Mouse (Mus musculus) heart, embryonic 16.5 days (tissue): ENCODE measurements around the gene Ldb3. TPM values are rescaled to one million over a fixed set of nuclear protein-coding genes. Genes with fewer than 3 reads are reported as not detected.

ENCODE experiments used
- ATAC-seq: fragments of 200-750 bp; cut with Nextera tagmentation; replicated peaks from 2 replicates; pipeline ENCODE4 v1.8.0; 2017; ENCODE audit warnings: moderate number of reproducible peaks; ENCODE audit not compliant: insufficient read depth, low FRiP score; ENCODE audit errors: extremely low read depth
- H3K27ac ChIP-seq: fragments of 300-500 bp; sonication (generic); 2 replicates; pipeline ENCODE4 v1.5.1; 2014; ENCODE audit warnings: mild to moderate bottlenecking, low read length, control low read depth, moderate library complexity
- H3K27me3 ChIP-seq: fragments of 300-500 bp; sonication (generic); 2 replicates; pipeline ENCODE4 v1.6.1; 2014; ENCODE audit warnings: low read length, mixed read lengths; ENCODE audit not compliant: control insufficient read depth, insufficient read depth
- H3K36me3 ChIP-seq: fragments of 300-500 bp; sonication (generic); 2 replicates; pipeline ENCODE4 v1.6.1; 2014; ENCODE audit not compliant: control insufficient read depth, insufficient read depth
- H3K4me1 ChIP-seq: fragments of 300-500 bp; sonication (generic); 2 replicates; pipeline ENCODE4 v1.6.1; 2014; ENCODE audit warnings: low read length, mixed read lengths; ENCODE audit not compliant: control insufficient read depth, insufficient read depth
- H3K4me2 ChIP-seq: fragments of 300-500 bp; sonication (generic); 2 replicates; pipeline ENCODE4 v1.6.1; 2014; ENCODE audit warnings: low read depth, mild to moderate bottlenecking, control low read depth, low read length
- H3K4me3 ChIP-seq: fragments of 300-500 bp; sonication (generic); 2 replicates; pipeline ENCODE4 v1.5.1; 2014; ENCODE audit warnings: mild to moderate bottlenecking, control low read depth, low read length
- H3K9ac ChIP-seq: fragments of 300-500 bp; sonication (generic); 2 replicates; pipeline ENCODE4 v1.6.1; 2014; ENCODE audit warnings: low read length, control low read depth
- H3K9me3 ChIP-seq: fragments of 300-500 bp; sonication (generic); replicated peaks from 2 replicates; pipeline ENCODE4 v1.6.1; 2016; ENCODE audit warnings: low read length; ENCODE audit not compliant: control insufficient read depth
- WGBS: fragments of 180-500 bp; shearing (Covaris S2); extraction: QIAGEN DNeasy Blood & Tissue Kit; methylation state at CpG from one replicate; pipeline ENCODE4 v1.1.7; 2014; 5-methylcytosine and 5-hydroxymethylcytosine counted together
- polyA plus RNA-seq: library from polyadenylated mRNA; unstranded; fragments of >200 nt; fragmentation: Nextera tagmentation; extraction: Ambion mirVana; gene quantifications from 2 replicates; pipeline ENCODE4 v1.2.1, GENCODE M21; 2015

Gene Ldb3
- polyA plus RNA-seq = 356 and 369 TPM in 2 replicates

- Histone ChIP-seq H3K4me3 (peak within 1 kb of the TSS; percentile 72), H3K27ac (peak within 1 kb of the TSS; percentile 98), H3K4me2 (peak within 1 kb of the TSS; percentile 89), H3K36me3 (peaks cover 5% of the 10 kb centered on the region), H3K4me1 (peaks cover 55% of the 10 kb centered on the region), H3K9me3 (no peaks in the 10 kb centered on the region), H3K9ac (peak within 1 kb of the TSS; percentile 93), H3K27me3 (no peaks in the 10 kb centered on the region)
- WGBS = 30% methylated on average over 8 of the region's 8 CpGs
- ATAC-seq = peak; percentile 79
Observed at GRCm38 (mm10) chr14:34588498-34588897, at the start of gene Ldb3. Gene Ldb3 (minus strand): TSS chr14:34588682.

- Histone ChIP-seq H3K27me3 (no peaks in the 10 kb centered on the region), H3K4me3 (no peak overlapping the region), H3K36me3 (no peaks in the 10 kb centered on the region), H3K4me1 (no peaks in the 10 kb centered on the region), H3K9me3 (no peaks in the 10 kb centered on the region; the same call in 1 of the 2 replicates), H3K9ac (no peak overlapping the region), H3K27ac (no peak overlapping the region), H3K4me2 (no peak overlapping the region)
- no peak for ATAC-seq
- 80% methylated on average over 6 of the region's 6 CpGs for WGBS
Observed at GRCm38 (mm10) chr14:34635721-34636120, 47.2 kb upstream of the Ldb3 start.

- Histone ChIP-seq H3K9me3 (no peaks in the 10 kb centered on the region; the same call in 1 of the 2 replicates), H3K27me3 (no peaks in the 10 kb centered on the region), H3K27ac (no peak overlapping the region), H3K4me1 (no peaks in the 10 kb centered on the region), H3K4me3 (no peak overlapping the region), H3K4me2 (no peak overlapping the region), H3K36me3 (no peaks in the 10 kb centered on the region), H3K9ac (no peak overlapping the region)
- 39% methylated on average over 7 of the region's 7 CpGs for WGBS
- no peak for ATAC-seq
Observed at GRCm38 (mm10) chr14:34635192-34635591, 46.7 kb upstream of the Ldb3 start.

- no peaks in the 10 kb centered on the region for H3K27me3 ChIP-seq
- H3K36me3 ChIP-seq = no peaks in the 10 kb centered on the region
- H3K4me2 ChIP-seq = no peak overlapping the region
- no peaks in the 10 kb centered on the region for H3K9me3 ChIP-seq
- 56% methylated on average over 10 of the region's 10 CpGs for WGBS
- ATAC-seq = no peak
- H3K4me3 ChIP-seq = no peak overlapping the region
- no peak overlapping the region for H3K27ac ChIP-seq
- no peaks in the 10 kb centered on the region for H3K4me1 ChIP-seq
- H3K9ac ChIP-seq = no peak overlapping the region
Observed at GRCm38 (mm10) chr14:34632722-34633448, 44.4 kb upstream of the Ldb3 start.

- H3K27ac ChIP-seq = no peak overlapping the region
- no peaks in the 10 kb centered on the region for H3K9me3 ChIP-seq
- no peak overlapping the region for H3K9ac ChIP-seq
- H3K4me3 ChIP-seq = no peak overlapping the region
- no peak for ATAC-seq
- H3K36me3 ChIP-seq = no peaks in the 10 kb centered on the region
- WGBS = 72% methylated on average over 7 of the region's 7 CpGs
- no peak overlapping the region for H3K4me2 ChIP-seq
- peaks cover 6% of the 10 kb centered on the region; the same call in 1 of the 2 replicates for H3K4me1 ChIP-seq
- H3K27me3 ChIP-seq = no peaks in the 10 kb centered on the region
Observed at GRCm38 (mm10) chr14:34626824-34627223, 38.3 kb upstream of the Ldb3 start.

- no peak overlapping the region for H3K27ac ChIP-seq
- H3K27me3 ChIP-seq = no peaks in the 10 kb centered on the region
- H3K36me3 ChIP-seq = no peaks in the 10 kb centered on the region
- no peak for ATAC-seq
- H3K9me3 ChIP-seq = no peaks in the 10 kb centered on the region
- no peak overlapping the region for H3K4me2 ChIP-seq
- WGBS = 31% methylated on average over 16 of the region's 16 CpGs
- peaks cover 12% of the 10 kb centered on the region for H3K4me1 ChIP-seq
- H3K4me3 ChIP-seq = no peak overlapping the region
- H3K9ac ChIP-seq = no peak overlapping the region
Observed at GRCm38 (mm10) chr14:34623531-34624210, 35.2 kb upstream of the Ldb3 start.

GRCm38 (mm10) chr14:34623074-34623473 is 34.6 kb upstream of the Ldb3 start:
- H3K4me2 ChIP-seq = no peak overlapping the region
- no peak overlapping the region for H3K27ac ChIP-seq
- H3K4me3 ChIP-seq = no peak overlapping the region
- H3K36me3 ChIP-seq = no peaks in the 10 kb centered on the region
- H3K4me1 ChIP-seq = peaks cover 12% of the 10 kb centered on the region
- H3K9me3 ChIP-seq = no peaks in the 10 kb centered on the region
- no peak for ATAC-seq
- no peaks in the 10 kb centered on the region for H3K27me3 ChIP-seq
- WGBS = 72% methylated on average over 5 of the region's 5 CpGs
- no peak overlapping the region for H3K9ac ChIP-seq

GRCm38 (mm10) chr14:34620611-34621376 is 32.3 kb upstream of the Ldb3 start:
- Histone ChIP-seq H3K27me3 (0 out of 2 replicates have a peak, but pooled peaks cover under 1% of the 10 kb centered on the region), H3K9ac (no peak overlapping the region), H3K36me3 (no peaks in the 10 kb centered on the region), H3K4me2 (no peak overlapping the region), H3K9me3 (no peaks in the 10 kb centered on the region), H3K4me3 (no peak overlapping the region), H3K27ac (no peak overlapping the region; the same call in 1 of the 2 replicates), H3K4me1 (peaks cover 12% of the 10 kb centered on the region)
- 26% methylated on average over 10 of the region's 10 CpGs for WGBS
- ATAC-seq = peak; percentile 43; the same call in 1 of the 2 replicates
